Mouse (Mus musculus) heart, embryonic 16.5 days (tissue): ENCODE data around the gene Smug1. TPM values are rescaled to one million over a fixed set of nuclear protein-coding genes. Genes with fewer than 3 reads are reported as not detected.

Experiments
- ATAC-seq: fragments of 200-750 bp; cut with Nextera tagmentation; replicated peaks from 2 replicates; pipeline ENCODE4 v1.8.0; 2017; ENCODE audit warnings: moderate number of reproducible peaks; ENCODE audit not compliant: insufficient read depth, low FRiP score; ENCODE audit errors: extremely low read depth
- H3K27ac ChIP-seq: fragments of 300-500 bp; sonication (generic); 2 replicates; pipeline ENCODE4 v1.5.1; 2014; ENCODE audit warnings: mild to moderate bottlenecking, low read length, control low read depth, moderate library complexity
- H3K27me3 ChIP-seq: fragments of 300-500 bp; sonication (generic); 2 replicates; pipeline ENCODE4 v1.6.1; 2014; ENCODE audit warnings: low read length, mixed read lengths; ENCODE audit not compliant: control insufficient read depth, insufficient read depth
- H3K36me3 ChIP-seq: fragments of 300-500 bp; sonication (generic); 2 replicates; pipeline ENCODE4 v1.6.1; 2014; ENCODE audit not compliant: control insufficient read depth, insufficient read depth
- H3K4me1 ChIP-seq: fragments of 300-500 bp; sonication (generic); 2 replicates; pipeline ENCODE4 v1.6.1; 2014; ENCODE audit warnings: low read length, mixed read lengths; ENCODE audit not compliant: control insufficient read depth, insufficient read depth
- H3K4me2 ChIP-seq: fragments of 300-500 bp; sonication (generic); 2 replicates; pipeline ENCODE4 v1.6.1; 2014; ENCODE audit warnings: low read depth, mild to moderate bottlenecking, control low read depth, low read length
- H3K4me3 ChIP-seq: fragments of 300-500 bp; sonication (generic); 2 replicates; pipeline ENCODE4 v1.5.1; 2014; ENCODE audit warnings: mild to moderate bottlenecking, control low read depth, low read length
- H3K9ac ChIP-seq: fragments of 300-500 bp; sonication (generic); 2 replicates; pipeline ENCODE4 v1.6.1; 2014; ENCODE audit warnings: low read length, control low read depth
- H3K9me3 ChIP-seq: fragments of 300-500 bp; sonication (generic); replicated peaks from 2 replicates; pipeline ENCODE4 v1.6.1; 2016; ENCODE audit warnings: low read length; ENCODE audit not compliant: control insufficient read depth
- WGBS: fragments of 180-500 bp; shearing (Covaris S2); extraction: QIAGEN DNeasy Blood & Tissue Kit; methylation state at CpG from one replicate; pipeline ENCODE4 v1.1.7; 2014; 5-methylcytosine and 5-hydroxymethylcytosine counted together
- polyA plus RNA-seq: library from polyadenylated mRNA; unstranded; fragments of >200 nt; fragmentation: Nextera tagmentation; extraction: Ambion mirVana; gene quantifications from 2 replicates; pipeline ENCODE4 v1.2.1, GENCODE M21; 2015

Gene Smug1
- polyA plus RNA-seq, 1 experiment from 2014 or later, result 14.9 TPM

DNA sequence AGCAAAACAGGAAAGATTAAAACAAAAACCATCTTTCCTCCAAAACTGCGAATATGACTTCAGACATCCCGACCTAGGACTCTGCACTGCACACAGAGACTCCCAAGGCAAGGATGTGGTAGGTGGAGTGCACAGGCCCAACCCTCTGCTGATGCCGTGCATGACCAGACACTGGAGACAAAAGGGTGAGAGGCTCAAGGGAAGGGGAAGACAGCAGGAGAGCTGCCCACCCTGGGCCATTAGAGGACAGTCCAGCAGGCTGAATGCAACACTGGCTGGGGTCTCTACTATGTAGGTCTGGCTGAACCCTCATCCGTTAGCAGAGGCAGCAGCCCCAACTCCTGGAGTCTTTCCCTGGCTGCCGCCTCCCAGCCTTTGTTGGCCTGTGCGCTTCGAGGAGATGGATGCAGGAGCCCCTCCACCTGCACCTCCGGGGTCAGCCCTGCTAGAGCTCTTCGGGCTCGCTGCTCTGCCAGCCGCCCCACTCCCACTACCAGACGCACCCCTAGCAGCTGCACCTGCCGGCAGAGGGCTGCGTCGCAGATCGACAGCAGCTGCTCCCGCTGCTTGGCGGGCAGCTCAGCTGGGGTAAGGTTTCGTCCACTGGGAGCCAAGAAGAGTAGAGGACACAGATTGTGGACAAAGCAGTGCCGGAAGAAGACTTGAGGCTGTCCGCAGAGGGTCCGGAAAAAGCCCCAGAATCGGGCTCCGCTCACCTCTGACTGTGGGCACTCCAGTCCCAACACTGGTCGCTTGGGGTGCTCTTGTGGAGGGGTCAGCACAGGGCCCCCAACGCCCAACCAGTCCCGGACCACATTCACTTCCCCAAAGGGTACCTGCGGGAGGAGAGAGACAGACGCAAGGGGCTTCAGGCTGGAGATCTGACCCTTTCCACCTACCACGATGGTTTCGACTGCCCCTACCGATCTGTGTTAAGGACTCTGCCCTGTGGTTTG is 11.2 kb downstream of the Smug1 start:
- ATAC-seq, result no peak
- peaks cover 3% of the 10 kb centered on the region; the same call in 1 of the 2 replicates for H3K27me3 ChIP-seq
- no peak overlapping the region for H3K4me3 ChIP-seq
- no peaks in the 10 kb centered on the region for H3K9me3 ChIP-seq
- H3K9ac ChIP-seq, result no peak overlapping the region
- H3K4me2 ChIP-seq, result no peak overlapping the region
- H3K27ac ChIP-seq, result no peak overlapping the region
- no peaks in the 10 kb centered on the region for H3K4me1 ChIP-seq
- WGBS, result 50% methylated on average over 32 of the region's 32 CpGs
- peaks cover 5% of the 10 kb centered on the region; the same call in 1 of the 2 replicates for H3K36me3 ChIP-seq

DNA sequence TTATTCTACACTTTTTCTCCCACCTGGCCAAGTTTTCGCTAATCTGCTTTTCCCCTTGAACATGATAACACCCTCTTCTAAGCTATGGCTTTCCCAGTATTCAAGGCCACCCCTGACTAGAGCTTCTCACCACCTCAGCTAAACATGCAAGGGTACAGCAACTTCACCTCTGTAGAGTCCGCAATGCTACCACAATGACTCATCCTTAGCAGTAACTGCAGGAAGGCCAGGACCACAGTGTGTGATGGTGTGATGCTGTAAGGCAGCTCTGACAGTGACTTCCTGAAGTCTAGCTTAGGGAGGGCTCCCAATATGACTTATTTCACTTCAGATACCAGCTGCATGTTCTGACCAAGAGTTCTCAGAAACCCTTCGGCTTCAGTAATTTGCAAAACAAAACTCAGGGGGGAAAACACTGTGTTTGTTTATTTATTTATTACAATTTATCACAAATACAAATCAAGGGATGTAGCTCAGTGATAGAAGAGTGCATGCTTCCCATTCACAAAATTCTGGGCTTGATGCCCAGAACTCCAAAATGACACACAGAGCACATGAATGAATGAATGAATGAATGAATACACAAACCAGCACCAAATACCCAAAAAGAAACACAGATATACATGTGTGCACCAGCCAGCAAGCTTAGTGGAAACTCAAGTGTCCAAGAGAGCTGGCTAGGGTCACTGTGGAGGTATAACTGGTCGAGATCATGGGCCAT is 13.8 kb downstream of the Smug1 start:
- no peaks in the 10 kb centered on the region for H3K9me3 ChIP-seq
- WGBS, result 82% methylated on average over 4 of the region's 4 CpGs
- H3K27me3 ChIP-seq, result peaks cover 8% of the 10 kb centered on the region
- peaks cover 5% of the 10 kb centered on the region; the same call in 1 of the 2 replicates for H3K36me3 ChIP-seq
- no peak overlapping the region for H3K4me3 ChIP-seq
- no peak for ATAC-seq
- no peak overlapping the region for H3K9ac ChIP-seq
- no peaks in the 10 kb centered on the region for H3K4me1 ChIP-seq
- H3K4me2 ChIP-seq, result no peak overlapping the region
- H3K27ac ChIP-seq, result no peak overlapping the region

DNA sequence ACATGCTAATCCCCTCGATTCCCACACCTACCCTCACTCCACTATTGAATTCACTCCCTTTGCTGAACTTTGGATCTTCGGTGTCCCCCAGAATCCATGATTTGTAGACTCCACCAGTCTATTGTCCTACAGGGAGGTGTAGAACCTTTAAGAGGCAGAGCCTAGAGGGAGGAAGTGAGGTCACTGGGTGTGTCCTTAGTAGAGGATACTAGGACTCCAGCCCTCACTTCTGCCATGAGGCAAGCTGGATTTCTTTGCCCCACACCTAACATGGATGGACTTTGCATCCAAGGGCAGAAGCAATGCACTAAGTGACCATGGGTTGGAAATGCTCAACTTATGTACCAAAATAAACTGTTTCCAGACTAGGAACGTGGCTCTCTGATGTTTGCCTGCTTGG is 14.5 kb downstream of the Smug1 start:
- Histone ChIP-seq H3K27me3 (peaks cover 15% of the 10 kb centered on the region), H3K36me3 (peaks cover 5% of the 10 kb centered on the region; the same call in 1 of the 2 replicates), H3K9me3 (no peaks in the 10 kb centered on the region), H3K4me1 (no peaks in the 10 kb centered on the region), H3K9ac (no peak overlapping the region), H3K27ac (no peak overlapping the region), H3K4me3 (no peak overlapping the region), H3K4me2 (no peak overlapping the region)
- WGBS, result 76% methylated on average over 3 of the region's 3 CpGs
- ATAC-seq, result no peak

DNA sequence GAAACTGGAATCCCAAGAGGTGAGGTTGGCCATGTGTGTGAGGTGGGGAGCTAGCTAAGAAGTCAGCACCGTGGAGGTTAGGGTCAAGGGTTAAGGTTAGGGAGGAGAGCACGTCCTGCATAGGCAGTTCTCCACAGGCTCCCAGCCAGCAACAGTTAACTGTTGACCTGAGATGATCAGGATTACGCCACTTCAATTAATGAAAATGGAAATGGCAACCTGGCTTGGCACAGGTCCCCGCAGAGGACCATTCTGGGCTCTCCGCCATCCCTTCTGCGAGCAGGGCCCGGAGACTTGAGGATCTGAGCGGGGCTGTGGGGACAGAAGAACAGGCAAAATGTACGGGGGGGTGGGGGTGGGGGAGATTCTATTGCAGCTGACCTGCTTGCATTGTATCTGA is 19.1 kb downstream of the Smug1 start:
- Histone ChIP-seq H3K4me3 (no peak overlapping the region), H3K27ac (no peak overlapping the region), H3K9me3 (no peaks in the 10 kb centered on the region), H3K27me3 (peaks cover 54% of the 10 kb centered on the region), H3K36me3 (no peaks in the 10 kb centered on the region), H3K9ac (no peak overlapping the region), H3K4me2 (no peak overlapping the region), H3K4me1 (0 out of 2 replicates have a peak, but pooled peaks cover 2% of the 10 kb centered on the region)
- WGBS, result 44% methylated on average over 9 of the region's 9 CpGs
- ATAC-seq, result no peak

DNA sequence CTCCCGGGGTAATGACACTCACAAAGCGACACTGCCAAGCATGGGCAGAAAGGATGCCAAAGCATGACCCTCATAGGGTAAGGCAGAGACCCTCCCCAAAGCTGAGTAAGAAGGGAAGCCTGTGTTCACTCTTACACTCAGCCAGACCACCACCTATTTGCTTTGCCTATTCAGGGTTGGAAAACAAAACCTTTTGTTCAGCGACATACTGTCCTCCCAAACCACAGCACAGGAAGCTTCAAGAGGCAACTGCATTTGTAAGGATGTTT is 19.5 kb downstream of the Smug1 start:
- peak overlapping the region; percentile 93 for H3K4me2 ChIP-seq
- 0 out of 2 replicates have a peak, but pooled peaks cover 2% of the 10 kb centered on the region for H3K4me1 ChIP-seq
- H3K9me3 ChIP-seq, result no peaks in the 10 kb centered on the region
- H3K4me3 ChIP-seq, result 0 out of 2 replicates have a peak overlapping the region, but pooled peaks have one; percentile 59
- H3K36me3 ChIP-seq, result no peaks in the 10 kb centered on the region
- ATAC-seq, result no peak
- no peak overlapping the region for H3K9ac ChIP-seq
- 27% methylated on average over 3 of the region's 3 CpGs for WGBS
- H3K27ac ChIP-seq, result no peak overlapping the region
- H3K27me3 ChIP-seq, result peaks cover 54% of the 10 kb centered on the region

DNA sequence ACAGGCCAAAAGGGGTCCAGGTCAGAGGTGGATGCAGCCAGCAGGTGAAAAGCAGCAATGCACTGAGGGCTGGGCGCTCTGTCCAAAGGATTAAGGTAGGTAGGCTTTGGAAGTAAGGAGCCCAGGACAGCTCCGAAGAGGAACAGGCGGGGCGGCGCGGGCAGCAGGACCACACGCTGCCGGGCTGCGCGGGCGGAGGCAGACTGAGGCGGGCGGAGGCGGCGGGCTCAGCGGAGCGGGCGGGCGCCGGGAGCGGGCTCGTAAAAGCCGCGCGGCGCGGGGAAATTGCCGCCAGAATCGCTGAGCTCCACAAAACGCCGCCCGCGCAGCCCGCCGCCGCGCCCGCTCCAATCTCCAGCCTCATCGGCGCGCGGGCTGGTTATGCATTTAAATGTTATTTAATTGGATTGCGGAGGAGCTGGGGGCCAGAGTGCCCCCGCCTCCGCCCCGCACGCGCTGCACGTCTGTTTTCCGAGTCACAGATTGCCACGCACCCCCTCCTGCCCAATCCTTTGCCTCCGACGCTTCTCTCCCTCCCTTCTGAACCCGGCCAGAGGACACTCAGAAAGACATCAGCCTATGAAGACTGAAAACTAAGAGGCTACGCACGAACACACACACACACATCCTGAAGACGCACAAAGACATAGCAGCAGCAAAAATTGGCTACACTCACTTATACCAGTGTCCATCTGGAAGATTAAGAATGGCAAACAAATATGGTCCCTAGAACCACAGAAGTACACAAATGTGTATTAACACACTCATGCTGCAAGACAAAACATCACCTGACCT is 20.1 kb downstream of the Smug1 start:
- Histone ChIP-seq H3K4me2 (peak overlapping the region; percentile 93), H3K9me3 (no peaks in the 10 kb centered on the region), H3K4me1 (0 out of 2 replicates have a peak, but pooled peaks cover 2% of the 10 kb centered on the region), H3K4me3 (peak overlapping the region; percentile 59), H3K36me3 (no peaks in the 10 kb centered on the region), H3K9ac (peak overlapping the region; percentile 71), H3K27ac (no peak overlapping the region), H3K27me3 (peaks cover 54% of the 10 kb centered on the region)
- WGBS, result 1% methylated on average over 57 of the region's 57 CpGs
- 0 out of 2 replicates have a peak, but pooled peaks have one; percentile 37 for ATAC-seq

DNA sequence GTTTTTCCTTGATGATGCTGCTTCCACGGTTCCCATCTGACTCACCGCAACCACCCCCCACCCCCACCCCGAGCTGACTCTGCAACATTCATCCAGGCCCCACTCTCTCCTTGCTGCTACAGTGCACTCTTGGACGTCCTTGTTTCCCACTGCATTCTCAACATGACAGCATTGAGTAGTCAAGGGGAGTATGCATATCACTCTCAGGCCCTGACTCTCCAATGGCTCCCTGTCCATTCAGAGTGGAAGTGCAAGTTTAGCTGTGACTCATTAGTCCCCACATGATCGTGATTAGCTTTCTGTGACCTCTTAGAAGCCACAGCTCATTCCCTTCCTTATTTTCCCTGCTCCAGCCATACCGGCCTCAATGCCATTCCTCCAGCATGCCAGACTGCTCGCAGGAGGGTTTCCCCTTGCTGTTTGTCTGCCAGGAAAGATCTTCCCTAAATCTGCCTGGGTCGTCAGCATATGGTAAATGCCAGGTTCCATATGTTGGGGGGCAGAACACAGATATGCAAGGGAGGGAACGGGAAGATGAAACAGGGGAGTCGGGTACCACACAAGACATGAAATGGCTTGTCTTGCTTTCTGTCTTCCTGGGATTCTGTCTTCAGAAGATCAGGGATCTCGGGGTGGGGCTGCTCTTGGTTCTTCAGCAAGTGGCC is 21.1 kb downstream of the Smug1 start:
- Histone ChIP-seq H3K4me3 (no peak overlapping the region), H3K9me3 (no peaks in the 10 kb centered on the region), H3K4me2 (no peak overlapping the region), H3K27me3 (peaks cover 55% of the 10 kb centered on the region), H3K36me3 (no peaks in the 10 kb centered on the region), H3K27ac (no peak overlapping the region), H3K4me1 (0 out of 2 replicates have a peak, but pooled peaks cover 2% of the 10 kb centered on the region), H3K9ac (no peak overlapping the region)
- 73% methylated on average over 11 of the region's 11 CpGs for WGBS
- ATAC-seq, result no peak

DNA sequence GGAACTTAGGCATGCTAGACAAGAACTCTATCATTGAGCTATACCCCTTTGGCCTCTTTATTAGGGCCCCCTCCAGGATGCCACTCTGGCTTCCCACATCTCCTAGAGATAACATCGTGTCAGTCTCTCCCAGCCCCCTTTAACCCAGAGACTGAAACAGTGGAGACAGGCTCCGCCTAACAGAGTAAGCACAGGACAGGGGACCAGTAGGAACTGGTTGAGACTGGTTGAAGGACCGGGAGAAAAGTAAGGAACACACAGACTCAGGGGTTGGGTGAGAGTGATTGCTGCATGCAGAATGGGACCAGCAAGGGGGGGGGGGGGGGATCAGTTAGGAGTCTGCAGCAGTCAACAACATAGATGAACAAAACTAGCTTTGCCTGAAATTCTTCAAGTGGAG is 22.7 kb downstream of the Smug1 start:
- 0 out of 2 replicates have a peak, but pooled peaks cover 2% of the 10 kb centered on the region for H3K4me1 ChIP-seq
- no peak overlapping the region for H3K27ac ChIP-seq
- no peak for ATAC-seq
- H3K9me3 ChIP-seq, result no peaks in the 10 kb centered on the region
- no peak overlapping the region for H3K4me3 ChIP-seq
- H3K9ac ChIP-seq, result no peak overlapping the region
- no peaks in the 10 kb centered on the region for H3K36me3 ChIP-seq
- 32% methylated on average over 3 of the region's 3 CpGs for whole genome bisulfite sequencing
- no peak overlapping the region for H3K4me2 ChIP-seq
- H3K27me3 ChIP-seq, result peaks cover 61% of the 10 kb centered on the region
